8 mouse cellular contexts compared by ENCODE assay signal in the genomic region with DNA sequence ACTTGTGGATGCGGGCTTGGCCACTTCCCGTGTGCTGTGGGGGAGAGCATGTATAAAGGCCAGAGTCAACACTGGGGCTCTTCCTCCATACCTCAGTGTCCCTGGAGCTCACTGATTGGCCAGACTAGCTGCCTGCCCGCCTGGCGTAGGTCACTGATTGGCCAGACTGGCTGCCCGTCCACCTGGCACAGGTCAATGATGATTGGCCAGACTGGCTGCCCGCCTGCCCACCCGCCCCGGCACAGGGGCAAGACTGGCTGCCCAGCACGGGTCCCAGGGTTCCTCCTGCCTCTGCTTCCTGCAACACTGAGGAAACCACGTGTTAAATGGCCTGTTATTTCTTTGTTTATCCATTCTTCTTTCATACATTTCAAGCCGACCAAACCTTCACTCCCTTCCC.
A peak's percentile ranks its signal among the peaks of the same experiment; 100 is the strongest.
DNase-seq lines count a peak whose midpoint lies in the region; ATAC-seq lines count a peak whose summit lies in the region.

No protein-coding gene starts in this region.

- H3K9ac ChIP-seq in midbrain, embryonic 11.5 days (ENCODE audit: low read length): no peak overlapping the region
- no peak overlapping the region for H3K9ac ChIP-seq in midbrain, embryonic 13.5 days (replicated peaks)
- 0 out of 2 replicates have a peak overlapping the region, but pooled peaks have one; percentile 3 for H3K9ac ChIP-seq in liver, embryonic 12.5 days

- intact Hi-C loops in heart, postnatal 36 days (cut with DNase I): no loop called here

- ATAC-seq in midbrain, embryonic 11.5 days (ENCODE audit: low FRiP score): peak; percentile 38; the same call in 1 of the 2 replicates
- no peak for ATAC-seq in midbrain, embryonic 13.5 days
- peak; percentile 85 for ATAC-seq in liver, embryonic 12.5 days

- H3K4me3 ChIP-seq in midbrain, embryonic 11.5 days (ENCODE audit: low read depth, low read length): no peak overlapping the region
- no peak overlapping the region for H3K4me3 ChIP-seq in midbrain, embryonic 13.5 days (replicated peaks)
- peak overlapping the region; percentile 29 for H3K4me3 ChIP-seq in liver, embryonic 12.5 days

- peak; percentile 88 for DNase-seq in midbrain, embryonic 11.5 days (ENCODE audit: low spot score, missing footprints)
- DNase-seq in embryo, embryonic 10 days (ENCODE audit: low spot score): peak; percentile 79
- peak; percentile 31 to 32 for DNase-seq in heart, postnatal 36 days
- DNase-seq in testis, postnatal 14 days (ENCODE audit: low spot score): peak; percentile 95
- no peak for DNase-seq in right cerebral cortex, adult 2 months (ENCODE audit: low spot score in 2 of 2)
- no peak for DNase-seq in layer of hippocampus, adult 11-12 months (ENCODE audit: low spot score)

- peaks cover 3% of the 10 kb centered on the region; the same call in 1 of the 2 replicates for H3K36me3 ChIP-seq in midbrain, embryonic 11.5 days (ENCODE audit: control insufficient read depth, insufficient read depth, low read length)
- peaks cover 12% of the 10 kb centered on the region; the same call in 1 of the 2 replicates for H3K36me3 ChIP-seq in midbrain, embryonic 13.5 days
- no peaks in the 10 kb centered on the region for H3K36me3 ChIP-seq in liver, embryonic 12.5 days

- H3K4me2 ChIP-seq in midbrain, embryonic 11.5 days: no peak overlapping the region
- no peak overlapping the region for H3K4me2 ChIP-seq in midbrain, embryonic 13.5 days (replicated peaks)
- peak overlapping the region; percentile 45 for H3K4me2 ChIP-seq in liver, embryonic 12.5 days

- peaks cover 42% of the 10 kb centered on the region for H3K4me1 ChIP-seq in midbrain, embryonic 11.5 days (ENCODE audit: control insufficient read depth, insufficient read depth, low read length)
- peaks cover 65% of the 10 kb centered on the region for H3K4me1 ChIP-seq in midbrain, embryonic 13.5 days (replicated peaks)
- no peaks in the 10 kb centered on the region for H3K4me1 ChIP-seq in liver, embryonic 12.5 days

- 31% methylated on average over 11 of the region's 11 CpGs for WGBS in midbrain, embryonic 11.5 days
- WGBS in midbrain, embryonic 13.5 days: 38% methylated on average over 11 of the region's 11 CpGs
- WGBS in liver, embryonic 12.5 days (ENCODE audit: insufficient replicate concordance): 20% methylated on average over 11 of the region's 11 CpGs

- no peaks in the 10 kb centered on the region for H3K9me3 ChIP-seq in midbrain, embryonic 11.5 days (ENCODE audit: control insufficient read depth, low read length)
- no peaks in the 10 kb centered on the region for H3K9me3 ChIP-seq in midbrain, embryonic 13.5 days
- no peaks in the 10 kb centered on the region for H3K9me3 ChIP-seq in liver, embryonic 12.5 days (replicated peaks)

- H3K27ac ChIP-seq in midbrain, embryonic 11.5 days (ENCODE audit: low read depth, low read length): no peak overlapping the region
- no peak overlapping the region for H3K27ac ChIP-seq in midbrain, embryonic 13.5 days
- no peak overlapping the region for H3K27ac ChIP-seq in liver, embryonic 12.5 days

- H3K27me3 ChIP-seq in midbrain, embryonic 11.5 days (ENCODE audit: control insufficient read depth, insufficient read depth, low read length): peaks cover 4% of the 10 kb centered on the region; the same call in 1 of the 2 replicates
- H3K27me3 ChIP-seq in midbrain, embryonic 13.5 days: no peaks in the 10 kb centered on the region; the same call in 1 of the 2 replicates
- peaks cover 38% of the 10 kb centered on the region for H3K27me3 ChIP-seq in liver, embryonic 12.5 days (replicated peaks)

Comparison
In these comparisons a context has a peak if more than half of its experiments do, and no peak if none do; other contexts are left out.
1. DNase-seq: peak in midbrain, embryonic 11.5 days (single experiment), embryo, embryonic 10 days (single experiment), heart, postnatal 36 days (2 of 2) and testis, postnatal 14 days (single experiment); none in right cerebral cortex, adult 2 months (0 of 2) and layer of hippocampus, adult 11-12 months (single experiment).